Mouse (Mus musculus) liver, embryonic 13.5 days (tissue): ENCODE results near the gene Cela3a. TPM values are rescaled to one million over a fixed set of nuclear protein-coding genes. Genes with fewer than 3 reads are reported as not detected.
"Not testable (repeated sequence)": the region's sequence is repeated elsewhere in the genome, so short reads cannot be mapped to it uniquely, and the experiment has no call there.

Source experiments
- ATAC-seq: fragments of 200-750 bp; cut with Nextera tagmentation; 2 replicates; pipeline ENCODE4 v1.8.0; 2017; ENCODE audit warnings: low read depth, mild to moderate bottlenecking, moderate number of reproducible peaks, moderate library complexity
- DNase-seq: peaks from one replicate; pipeline ENCODE4 v3.0.0; 2022
- H3K27ac ChIP-seq: fragments of 300-500 bp; sonication (generic); 2 replicates; pipeline ENCODE4 v1.5.1; 2015; ENCODE audit warnings: moderate library complexity, mild to moderate bottlenecking, inconsistent platforms
- H3K27me3 ChIP-seq: fragments of 300-500 bp; sonication (generic); 2 replicates; pipeline ENCODE4 v1.6.1; 2015; ENCODE audit warnings: mild to moderate bottlenecking, inconsistent platforms
- H3K36me3 ChIP-seq: fragments of 300-500 bp; sonication (generic); 2 replicates; pipeline ENCODE4 v1.6.1; 2015; ENCODE audit warnings: mild to moderate bottlenecking, inconsistent platforms
- H3K4me1 ChIP-seq: fragments of 300-500 bp; sonication (generic); replicated peaks from 2 replicates; pipeline ENCODE4 v1.6.1; 2015; ENCODE audit warnings: inconsistent platforms
- H3K4me2 ChIP-seq: fragments of 300-500 bp; sonication (generic); 2 replicates; pipeline ENCODE4 v1.6.1; 2015; ENCODE audit warnings: inconsistent platforms, mild to moderate bottlenecking, moderate library complexity
- H3K4me3 ChIP-seq: fragments of 300-500 bp; sonication (generic); replicated peaks from 2 replicates; pipeline ENCODE4 v1.5.1; 2015; ENCODE audit warnings: mild to moderate bottlenecking, inconsistent platforms
- H3K9ac ChIP-seq: fragments of 300-500 bp; sonication (generic); 2 replicates; pipeline ENCODE4 v1.6.1; 2015; ENCODE audit warnings: mild to moderate bottlenecking, inconsistent platforms
- H3K9me3 ChIP-seq: fragments of 300-500 bp; sonication (generic); replicated peaks from 2 replicates; pipeline ENCODE4 v1.6.1; 2016; ENCODE audit warnings: inconsistent platforms
- WGBS: fragments of 180-500 bp; shearing (Covaris S2); methylation state at CpG from one replicate; pipeline ENCODE4 v1.1.7; 2015; ENCODE audit not compliant: insufficient replicate concordance; 5-methylcytosine and 5-hydroxymethylcytosine counted together
- polyA plus RNA-seq: library from polyadenylated mRNA; unstranded; fragments of >200 nt; fragmentation: Nextera tagmentation; extraction: Ambion mirVana; gene quantifications from 2 replicates; pipeline ENCODE4 v1.2.1, GENCODE M21; 2015

Cela3a gene
- polyA plus RNA-seq, 1 experiment from 2014 or later = not detected

DNA sequence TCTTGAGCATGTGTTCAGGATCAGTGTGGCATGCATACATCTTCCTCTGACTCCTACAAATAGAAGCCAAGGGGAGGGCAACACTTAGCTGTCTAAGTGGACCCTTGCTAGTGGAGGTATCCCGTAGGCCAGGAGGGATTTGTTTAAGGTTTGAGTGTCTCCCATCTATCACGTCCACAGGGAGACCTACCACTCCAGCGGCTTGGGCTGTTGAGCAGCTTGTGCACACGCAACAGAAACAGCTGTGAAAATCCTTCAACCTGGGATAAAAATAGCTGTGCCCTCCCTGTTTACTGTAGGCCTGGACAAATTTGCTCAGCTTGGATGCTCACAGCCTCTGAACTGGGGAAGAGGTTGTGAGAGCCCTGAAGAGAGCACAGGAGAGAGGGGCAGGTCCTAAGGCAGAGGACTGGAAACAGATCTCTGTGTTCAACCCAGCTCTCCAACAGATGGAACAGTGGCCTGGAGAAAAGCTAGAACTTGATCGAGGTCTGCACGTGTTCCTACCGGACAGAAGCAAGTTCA is 2.7 kb upstream of the Cela3a start:
- H3K4me3 ChIP-seq = not testable (repeated sequence)
- peak; percentile 23; the same call in 1 of the 2 replicates for ATAC-seq

DNA sequence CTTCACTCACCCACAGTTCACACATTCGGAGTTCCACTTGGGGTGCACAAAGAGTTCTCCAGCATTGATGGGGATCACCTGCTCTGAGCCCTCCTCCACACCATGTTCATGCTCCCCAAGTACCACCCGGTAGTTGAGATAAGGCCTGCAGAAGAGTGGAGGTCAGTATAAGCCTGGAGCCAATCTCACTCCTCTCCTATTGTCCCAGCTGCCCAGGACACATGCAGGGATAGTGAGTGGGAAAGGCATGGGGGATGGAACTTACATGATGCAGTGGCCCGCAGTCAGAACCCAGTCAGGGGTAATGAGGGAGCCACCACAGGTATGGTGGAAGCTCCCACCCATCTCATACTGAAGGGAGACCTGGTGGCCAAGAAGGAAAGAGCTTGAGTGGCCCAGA is 4.0 kb downstream of the Cela3a start:
- Histone ChIP-seq H3K27me3 (no peaks in the 10 kb centered on the region), H3K9me3 (no peaks in the 10 kb centered on the region), H3K27ac (no peak overlapping the region), H3K9ac (no peak overlapping the region), H3K4me3 (no peak overlapping the region), H3K36me3 (no peaks in the 10 kb centered on the region), H3K4me2 (no peak overlapping the region), H3K4me1 (no peaks in the 10 kb centered on the region)
- 70% methylated on average over 3 of the region's 3 CpGs for WGBS
- DNase-seq (no peak), ATAC-seq (no peak)

More for the DNA sequence above, 2.7 kb upstream of the Cela3a start:
- H3K36me3 ChIP-seq, DNase-seq, H3K4me1 ChIP-seq, H3K9ac ChIP-seq, H3K9me3 ChIP-seq, H3K4me2 ChIP-seq, H3K27me3 ChIP-seq, H3K27ac ChIP-seq: not testable (repeated sequence)
- 69% methylated on average over 7 of the region's 7 CpGs for WGBS

DNA sequence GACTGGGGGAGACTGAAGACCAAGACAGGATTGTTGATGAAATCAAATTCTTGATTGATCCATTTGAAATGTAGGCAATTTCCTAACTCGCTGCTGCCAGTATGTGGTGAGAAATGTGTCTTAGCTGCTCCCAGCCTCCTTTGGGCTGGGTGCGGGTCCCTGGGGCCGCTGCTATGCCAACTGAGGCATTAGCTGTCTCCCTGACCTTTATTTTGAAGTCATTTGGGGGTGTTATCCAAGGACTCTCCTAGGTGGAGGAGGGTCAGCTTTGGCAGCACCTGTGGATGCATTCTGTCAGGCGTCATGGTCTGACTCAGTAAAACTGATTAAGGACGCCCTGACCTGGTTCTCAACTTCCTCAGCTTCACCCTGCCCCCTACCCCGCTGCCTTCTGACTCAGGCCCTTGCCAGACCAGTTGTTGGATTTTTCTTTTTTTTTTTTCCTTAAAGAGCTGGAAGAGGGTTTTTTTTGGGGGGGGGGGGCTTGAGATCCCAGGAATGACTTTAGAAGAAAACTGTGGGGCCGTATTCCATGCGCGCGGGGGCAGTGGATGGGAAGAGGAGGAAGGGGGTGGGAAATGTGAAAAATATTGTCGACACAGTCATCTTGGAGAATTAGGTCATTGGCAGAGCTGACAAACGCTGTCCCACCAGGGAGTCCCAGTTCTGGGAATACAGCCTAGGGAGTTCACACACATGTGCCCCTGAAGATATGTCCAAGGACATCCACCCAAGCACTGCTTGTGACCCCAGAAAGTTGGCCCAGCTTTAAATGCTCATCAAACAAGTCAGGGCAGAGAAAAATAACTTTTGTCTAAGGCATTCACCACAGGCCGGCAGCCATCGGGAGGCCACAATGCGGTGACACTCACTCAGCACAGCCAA is 12.7 kb downstream of the Cela3a start:
- Histone ChIP-seq H3K9me3 (no peaks in the 10 kb centered on the region), H3K27me3 (no peaks in the 10 kb centered on the region), H3K9ac (no peak overlapping the region), H3K27ac (no peak overlapping the region), H3K4me2 (no peak overlapping the region), H3K4me3 (no peak overlapping the region), H3K36me3 (no peaks in the 10 kb centered on the region), H3K4me1 (peaks cover 17% of the 10 kb centered on the region)
- WGBS = 69% methylated on average over 15 of the region's 15 CpGs
- DNase-seq (no peak), ATAC-seq (no peak)

DNA sequence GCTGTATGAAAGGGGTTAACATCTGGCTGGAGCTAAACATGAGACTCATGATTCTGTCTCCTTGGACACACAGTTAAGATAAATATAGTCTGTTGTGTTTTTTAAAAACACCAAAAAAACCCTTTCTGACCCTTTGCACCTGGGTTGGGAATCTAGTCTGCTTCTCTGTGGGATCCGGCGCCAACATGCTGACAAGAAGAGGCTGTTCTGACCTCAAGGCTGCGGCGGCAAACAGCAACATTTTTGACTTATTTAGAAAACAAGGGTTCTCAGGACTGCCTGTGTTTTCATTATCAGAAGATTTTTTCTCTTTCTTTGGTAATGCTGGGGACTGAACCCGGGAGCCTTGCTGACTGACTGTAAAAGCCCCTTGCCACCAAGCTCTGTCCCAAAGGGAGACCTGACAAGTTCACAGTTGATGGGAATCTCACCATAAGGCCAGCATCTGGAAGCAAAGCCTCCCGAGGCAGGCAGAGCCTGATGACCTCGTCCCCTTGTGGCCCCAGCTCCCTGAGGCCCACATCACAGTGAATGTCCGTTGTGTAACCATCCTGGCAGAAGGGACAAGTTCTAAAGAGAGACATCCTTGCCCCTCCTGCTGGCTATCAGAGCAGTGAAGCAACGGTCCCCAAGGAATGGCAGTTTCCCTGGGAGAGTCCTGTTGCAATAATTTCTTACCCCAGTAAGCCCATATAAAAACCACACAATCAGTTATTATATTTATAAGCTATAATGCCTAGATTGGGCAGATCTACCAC is 16.0 kb downstream of the Cela3a start:
- Histone ChIP-seq H3K27ac (no peak overlapping the region), H3K4me2 (no peak overlapping the region), H3K27me3 (no peaks in the 10 kb centered on the region), H3K4me1 (peaks cover 30% of the 10 kb centered on the region), H3K9ac (no peak overlapping the region), H3K36me3 (0 out of 2 replicates have a peak, but pooled peaks cover 5% of the 10 kb centered on the region), H3K9me3 (no peaks in the 10 kb centered on the region), H3K4me3 (no peak overlapping the region)
- WGBS = 57% methylated on average over 9 of the region's 9 CpGs
- ATAC-seq = no peak
- DNase-seq = no peak

DNA sequence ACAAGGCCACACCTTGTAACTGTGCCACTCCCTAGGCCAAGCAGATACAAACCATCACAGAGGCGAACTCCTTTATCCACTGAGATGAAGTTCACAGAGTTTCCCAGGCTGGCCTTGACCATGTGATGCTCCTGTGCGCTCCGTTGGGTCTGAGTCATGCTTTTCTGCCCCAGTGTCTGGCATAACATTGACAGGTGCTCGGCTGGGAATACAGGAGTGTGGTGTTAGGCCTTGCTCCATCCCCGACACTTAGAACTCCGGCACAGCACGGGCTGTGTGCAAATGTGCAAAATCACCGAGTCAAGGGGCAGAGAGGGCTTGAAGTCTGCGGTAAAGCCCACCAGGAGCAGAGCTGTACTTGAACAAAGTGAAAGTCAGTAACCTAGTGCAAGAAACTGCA is 16.7 kb downstream of the Cela3a start:
- H3K9ac ChIP-seq = no peak overlapping the region
- no peak overlapping the region for H3K4me2 ChIP-seq
- 78% methylated on average over 9 of the region's 9 CpGs for WGBS
- H3K4me1 ChIP-seq = peaks cover 30% of the 10 kb centered on the region
- ATAC-seq = no peak
- DNase-seq = no peak
- H3K4me3 ChIP-seq = no peak overlapping the region
- H3K27ac ChIP-seq = no peak overlapping the region
- 0 out of 2 replicates have a peak, but pooled peaks cover 5% of the 10 kb centered on the region for H3K36me3 ChIP-seq
- H3K9me3 ChIP-seq = no peaks in the 10 kb centered on the region
- no peaks in the 10 kb centered on the region for H3K27me3 ChIP-seq

DNA sequence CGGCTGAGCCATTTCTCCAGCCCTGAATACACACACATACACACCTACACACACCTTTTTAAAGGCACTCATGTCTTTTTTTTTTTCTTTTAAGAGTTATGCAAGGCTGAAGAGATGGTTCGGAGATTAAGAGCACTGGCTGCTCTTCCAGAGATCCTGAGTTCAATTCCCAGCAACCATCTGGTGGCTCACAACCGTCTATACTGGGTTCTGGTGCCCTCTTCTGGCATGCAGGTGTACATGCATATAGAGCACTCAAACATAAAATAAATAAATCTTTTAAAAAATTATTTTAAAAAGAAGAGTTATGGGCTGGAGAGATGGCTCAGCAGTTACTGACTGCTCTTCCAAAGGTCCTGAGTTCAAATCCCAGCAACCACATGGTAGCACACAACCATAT is 18.3 kb downstream of the Cela3a start:
- Histone ChIP-seq H3K4me2 (no peak overlapping the region), H3K4me1 (peaks cover 40% of the 10 kb centered on the region), H3K4me3 (no peak overlapping the region), H3K9ac (no peak overlapping the region), H3K27me3 (no peaks in the 10 kb centered on the region), H3K9me3 (no peaks in the 10 kb centered on the region), H3K36me3 (0 out of 2 replicates have a peak, but pooled peaks cover 5% of the 10 kb centered on the region), H3K27ac (no peak overlapping the region)
- no peak for DNase-seq
- ATAC-seq = no peak
- WGBS = 79% methylated on average over 3 of the region's 3 CpGs

DNA sequence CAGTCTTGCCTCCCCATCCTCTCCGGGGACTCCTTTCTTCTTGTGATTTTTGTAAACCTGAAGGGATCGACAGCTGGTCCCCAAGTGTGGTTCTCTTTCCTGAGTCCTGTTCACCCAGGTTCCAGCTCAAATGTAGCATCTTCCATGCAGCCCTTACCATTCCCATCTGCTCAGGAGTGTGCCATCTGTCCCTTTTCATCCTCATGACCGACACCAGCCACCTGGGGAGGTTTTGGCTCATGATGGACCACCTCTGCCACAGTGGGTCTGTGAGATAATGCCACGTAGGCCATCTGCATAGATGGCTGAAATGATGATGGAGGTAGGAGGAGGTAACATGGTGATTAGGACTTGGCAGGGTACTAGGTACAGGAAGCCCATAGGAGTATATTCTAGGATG is 19.4 kb downstream of the Cela3a start:
- Histone ChIP-seq H3K4me1 (peaks cover 40% of the 10 kb centered on the region), H3K36me3 (0 out of 2 replicates have a peak, but pooled peaks cover 5% of the 10 kb centered on the region), H3K9ac (no peak overlapping the region), H3K27ac (no peak overlapping the region), H3K27me3 (no peaks in the 10 kb centered on the region), H3K4me3 (no peak overlapping the region), H3K9me3 (no peaks in the 10 kb centered on the region), H3K4me2 (no peak overlapping the region)
- WGBS = 80% methylated on average over 4 of the region's 4 CpGs
- DNase-seq (no peak), ATAC-seq (no peak)

DNA sequence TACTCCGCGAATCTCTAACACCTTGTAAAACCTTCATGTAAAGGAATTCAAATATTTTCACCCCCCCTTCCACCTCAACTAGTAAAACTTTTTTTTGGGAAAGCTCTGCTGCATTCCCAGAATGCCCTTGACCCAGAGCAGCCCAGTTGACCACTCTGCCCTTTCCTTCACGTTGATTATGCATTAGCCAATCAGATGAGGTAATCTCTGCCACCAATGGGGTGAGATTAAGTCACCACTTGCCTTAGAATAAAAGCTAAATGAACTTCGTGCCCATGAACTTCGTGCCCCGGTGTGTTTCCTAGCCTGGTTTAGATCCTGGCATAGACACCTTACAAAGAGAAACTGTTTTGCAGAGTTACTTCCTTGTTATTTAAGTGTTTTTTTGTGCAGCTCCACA is 20.6 kb downstream of the Cela3a start:
- Histone ChIP-seq H3K4me1 (peaks cover 40% of the 10 kb centered on the region), H3K9ac (peak overlapping the region; percentile 87), H3K27me3 (no peaks in the 10 kb centered on the region), H3K4me3 (peak overlapping the region; percentile 77), H3K27ac (peak overlapping the region; percentile 97), H3K4me2 (peak overlapping the region; percentile 92), H3K36me3 (0 out of 2 replicates have a peak, but pooled peaks cover 5% of the 10 kb centered on the region), H3K9me3 (no peaks in the 10 kb centered on the region)
- ATAC-seq (no peak), DNase-seq (no peak)
- 37% methylated on average over 6 of the region's 6 CpGs for WGBS

DNA sequence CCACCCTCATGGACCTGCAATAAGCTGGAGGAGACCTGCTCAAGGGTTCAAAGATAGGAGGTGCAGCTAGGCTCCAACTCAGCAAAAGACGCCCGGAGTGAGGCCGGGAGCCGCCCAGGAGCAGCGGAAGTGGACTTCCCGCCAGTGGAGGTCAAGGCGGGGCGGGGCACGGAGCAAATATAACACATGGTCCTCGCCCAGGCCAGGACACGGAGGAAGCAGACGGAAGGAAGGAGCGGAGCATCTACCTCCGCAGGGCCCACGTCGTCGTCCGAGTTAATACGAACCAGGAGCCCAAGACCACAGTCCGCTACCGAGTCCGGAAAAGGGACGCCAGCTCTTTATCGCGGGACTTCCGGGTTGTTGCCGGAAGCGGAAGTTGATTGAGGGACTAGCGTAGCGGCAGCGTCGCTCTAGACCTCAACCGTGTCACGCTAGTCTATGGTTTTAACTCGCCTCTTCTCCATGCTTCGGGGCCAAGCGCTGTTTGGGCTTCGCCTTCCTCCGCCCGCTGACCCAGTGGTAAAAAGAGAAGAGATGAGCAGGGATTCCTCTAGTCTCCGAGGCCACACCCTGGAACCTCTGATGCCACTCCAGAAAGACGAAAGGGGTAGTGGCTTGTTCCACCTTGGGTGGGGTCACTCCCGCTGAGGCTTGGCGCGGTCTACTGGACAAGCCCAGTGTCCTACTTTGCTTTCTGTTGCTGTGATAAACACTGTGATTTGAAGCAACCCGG is 21.4 kb downstream of the Cela3a start:
- Histone ChIP-seq H3K27ac (peak overlapping the region; percentile 97), H3K4me1 (peaks cover 35% of the 10 kb centered on the region), H3K4me2 (peak overlapping the region; percentile 92), H3K9ac (peak overlapping the region; percentile 87), H3K9me3 (no peaks in the 10 kb centered on the region), H3K27me3 (no peaks in the 10 kb centered on the region), H3K4me3 (peak overlapping the region; percentile 77), H3K36me3 (0 out of 2 replicates have a peak, but pooled peaks cover 5% of the 10 kb centered on the region)
- peak; percentile 93 for ATAC-seq
- WGBS = under 1% methylated on average over 46 of the region's 46 CpGs
- DNase-seq = peak; percentile 82

DNA sequence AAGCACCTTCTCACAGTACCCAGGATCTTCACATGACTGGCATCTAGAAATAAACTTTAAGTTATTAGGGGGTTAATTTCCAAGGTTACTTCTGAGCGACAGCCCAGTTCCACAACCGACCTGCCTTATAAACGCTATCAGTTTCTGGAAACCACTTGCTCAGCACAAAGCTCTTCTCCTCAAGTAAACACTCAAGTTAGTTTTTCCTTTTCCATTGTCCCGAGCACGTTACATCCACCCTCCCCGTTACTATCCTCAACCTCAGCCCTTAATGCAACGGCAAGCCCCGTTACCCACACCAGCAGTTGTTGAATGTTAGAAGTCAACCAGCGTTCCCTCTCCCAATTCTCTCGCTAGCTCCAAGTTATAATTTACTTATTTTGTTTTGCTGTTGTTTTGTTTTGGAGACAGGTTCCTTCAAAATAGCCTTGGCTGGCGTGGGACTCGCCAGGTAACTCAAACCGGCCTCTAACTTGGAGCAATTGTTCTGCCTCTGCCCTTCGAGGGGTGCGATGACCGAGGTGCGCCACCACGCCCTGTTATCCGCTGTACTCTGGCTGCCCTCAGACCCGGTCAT is 22.0 kb downstream of the Cela3a start:
- ATAC-seq (0 out of 2 replicates have a peak, but pooled peaks have one; percentile 19), DNase-seq (no peak)
- under 1% methylated on average over 20 of the region's 20 CpGs for WGBS

More for the DNA sequence above, 22.0 kb downstream of the Cela3a start:
- Histone ChIP-seq H3K27me3 (no peaks in the 10 kb centered on the region), H3K4me2 (peak overlapping the region; percentile 92), H3K4me3 (peak overlapping the region; percentile 77), H3K9me3 (no peaks in the 10 kb centered on the region), H3K36me3 (0 out of 2 replicates have a peak, but pooled peaks cover 5% of the 10 kb centered on the region), H3K27ac (peak overlapping the region; percentile 97), H3K9ac (peak overlapping the region; percentile 87), H3K4me1 (peaks cover 29% of the 10 kb centered on the region)
